Mouse (Mus musculus) A20 (cell line): Measurements from ENCODE around the gene Sstr4.

Experiments used
- DNase-seq: peaks from one replicate; pipeline ENCODE4 v3.0.0-alpha.2; 2011; ENCODE audit warnings: low read depth, low spot score

The Sstr4 gene

GRCm38 (mm10) chr2:148395131-148396051 is at the start of gene Sstr4:
Gene Sstr4 (plus strand): TSS chr2:148395344.
- DNase-seq = no peak

DNA sequence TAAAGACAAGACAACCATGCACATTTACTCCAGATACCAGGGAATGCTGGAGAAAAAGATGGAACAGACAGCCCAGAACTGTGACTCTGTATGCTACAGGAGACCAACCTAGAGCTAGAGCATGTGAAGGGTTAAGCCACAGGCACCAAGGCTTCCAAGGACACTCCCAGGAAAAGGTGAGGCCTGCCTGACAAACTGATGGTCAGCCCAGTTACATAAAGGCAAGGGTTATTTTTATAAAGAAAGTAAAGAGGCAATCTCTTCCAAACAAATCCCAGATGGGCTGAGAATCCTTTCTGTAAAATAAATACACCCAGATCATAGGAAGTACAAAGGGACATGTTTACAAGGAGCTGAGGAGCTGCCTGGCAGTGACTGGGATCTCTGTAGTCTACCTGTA is 49.8 kb upstream of the Sstr4 start:
- DNase-seq = no peak

GRCm38 (mm10) chr2:148346976-148347375 is 48.2 kb upstream of the Sstr4 start:
- DNase-seq = no peak

- DNase-seq = no peak
Observed at GRCm38 (mm10) chr2:148349509-148350307, 45.4 kb upstream of the Sstr4 start.

- DNase-seq = no peak
Observed at GRCm38 (mm10) chr2:148350460-148350859, 44.7 kb upstream of the Sstr4 start.

DNA sequence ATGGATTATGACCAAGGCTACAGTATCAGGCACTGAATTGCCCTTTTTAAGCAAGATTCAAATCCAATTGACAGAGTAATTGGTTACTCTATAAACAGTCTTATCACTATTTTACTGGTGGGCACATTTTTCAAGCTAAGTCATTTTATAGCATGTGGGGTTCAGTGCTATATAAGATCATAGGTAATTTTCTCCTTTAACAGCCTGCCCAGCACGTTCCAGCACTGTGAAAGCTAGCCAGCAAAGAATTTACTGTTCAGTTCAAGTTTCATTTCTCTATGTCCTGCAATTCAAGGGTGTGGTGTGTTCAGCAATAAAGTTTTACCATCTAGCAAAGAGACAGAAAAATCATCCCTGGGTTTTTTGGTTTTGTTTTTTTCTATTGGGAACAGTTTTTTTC is 42.5 kb upstream of the Sstr4 start:
- DNase-seq = no peak

DNA sequence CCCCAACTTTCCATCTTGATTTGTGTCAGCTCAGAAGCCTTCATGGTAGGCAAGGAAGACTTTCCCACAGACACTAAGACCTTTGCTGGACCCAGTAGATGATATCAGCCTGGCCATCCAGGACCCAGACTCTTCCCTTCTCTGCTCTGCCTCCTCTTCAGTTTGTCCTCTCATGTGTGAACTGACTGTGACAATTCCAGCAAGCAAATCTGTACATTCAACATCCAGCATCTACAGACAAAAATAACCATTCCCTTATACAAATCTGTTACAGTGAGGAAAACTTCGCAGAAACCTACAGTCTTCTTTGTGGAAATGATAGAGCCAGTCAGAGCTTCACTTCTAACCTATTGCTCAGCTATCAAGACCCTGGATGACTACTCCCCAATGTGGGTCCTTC is 38.0 kb upstream of the Sstr4 start:
- DNase-seq = no peak

DNA sequence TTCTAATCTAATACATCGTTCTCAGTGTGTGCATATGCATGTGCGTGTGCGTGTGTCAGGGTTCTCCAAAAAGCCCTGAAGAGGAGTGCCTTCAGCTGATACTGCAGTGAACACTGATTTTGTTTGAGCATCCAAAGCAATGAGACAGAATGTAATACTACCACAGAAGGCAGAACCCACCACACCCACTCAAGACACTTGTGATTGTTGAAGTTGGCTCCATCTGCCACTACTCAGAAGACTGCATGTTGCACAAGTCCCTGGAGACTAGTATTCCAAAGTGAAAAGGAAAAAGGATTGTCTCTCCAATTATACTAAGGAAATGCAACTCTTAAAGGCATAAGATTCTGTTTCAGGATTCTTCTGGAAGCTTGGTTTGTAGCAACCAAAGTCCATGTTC is 30.6 kb upstream of the Sstr4 start:
- DNase-seq = no peak

DNA sequence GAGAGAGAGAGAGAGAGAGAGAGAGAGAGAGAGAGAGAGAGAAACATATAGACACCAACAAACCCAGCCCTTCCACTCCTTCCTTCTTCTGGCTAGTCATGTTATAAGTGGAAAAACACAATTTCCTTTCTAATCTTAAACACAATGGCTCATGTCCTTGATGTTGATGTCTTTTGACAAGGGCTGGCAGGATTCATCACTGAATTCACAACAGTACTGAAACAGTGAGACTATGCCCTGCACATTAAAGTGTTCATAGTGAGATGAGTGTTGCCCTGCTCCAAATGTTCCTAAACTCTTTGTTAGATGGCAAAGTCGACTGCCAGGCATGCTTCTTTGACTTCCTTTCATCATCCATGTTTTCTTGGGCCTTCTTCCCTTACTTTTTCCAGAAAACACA is 29.9 kb upstream of the Sstr4 start:
- no peak for DNase-seq

DNA sequence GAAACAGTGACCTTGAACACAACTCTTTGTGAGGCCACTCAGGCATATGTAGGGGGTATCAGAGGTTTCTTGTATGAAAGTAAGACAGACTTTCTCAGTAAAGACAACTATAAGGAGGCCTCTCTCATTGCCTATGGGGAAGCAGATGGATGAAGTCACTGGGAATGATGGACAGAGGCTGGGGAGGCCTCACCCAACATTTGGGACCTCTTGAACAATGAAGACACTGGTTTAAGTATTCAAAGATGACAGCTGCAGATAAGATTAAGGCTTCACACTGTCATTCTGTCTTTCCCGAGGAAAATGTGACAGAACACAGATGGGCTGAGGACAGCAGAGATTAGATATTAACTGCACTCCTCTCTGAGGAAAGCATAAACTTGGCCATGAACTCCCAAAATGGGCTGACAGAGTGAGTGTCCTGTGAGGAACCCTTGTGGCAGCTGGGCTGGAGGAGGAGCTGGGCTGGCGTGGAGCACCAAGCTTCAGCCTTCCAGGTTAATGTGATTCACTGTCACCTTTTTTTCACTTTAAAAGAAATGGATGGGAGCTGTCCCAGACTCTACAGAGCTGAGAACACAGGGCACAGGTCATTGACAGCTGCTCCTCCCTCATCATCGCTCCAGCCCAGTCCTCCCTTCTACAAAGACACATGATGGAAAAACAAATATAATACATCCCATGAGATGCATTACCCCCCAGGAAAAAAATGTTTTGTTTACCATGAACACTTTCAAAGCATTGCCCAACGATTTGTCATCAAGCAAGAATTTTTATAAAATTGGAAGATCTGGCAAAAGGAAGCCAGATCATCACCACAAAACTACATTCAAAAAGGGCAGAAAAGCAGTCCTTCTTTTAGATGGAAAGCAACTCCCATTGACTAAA is 23.2 kb upstream of the Sstr4 start:
- no peak for DNase-seq

GRCm38 (mm10) chr2:148373602-148374071 is 21.5 kb upstream of the Sstr4 start:
- DNase-seq = no peak

DNA sequence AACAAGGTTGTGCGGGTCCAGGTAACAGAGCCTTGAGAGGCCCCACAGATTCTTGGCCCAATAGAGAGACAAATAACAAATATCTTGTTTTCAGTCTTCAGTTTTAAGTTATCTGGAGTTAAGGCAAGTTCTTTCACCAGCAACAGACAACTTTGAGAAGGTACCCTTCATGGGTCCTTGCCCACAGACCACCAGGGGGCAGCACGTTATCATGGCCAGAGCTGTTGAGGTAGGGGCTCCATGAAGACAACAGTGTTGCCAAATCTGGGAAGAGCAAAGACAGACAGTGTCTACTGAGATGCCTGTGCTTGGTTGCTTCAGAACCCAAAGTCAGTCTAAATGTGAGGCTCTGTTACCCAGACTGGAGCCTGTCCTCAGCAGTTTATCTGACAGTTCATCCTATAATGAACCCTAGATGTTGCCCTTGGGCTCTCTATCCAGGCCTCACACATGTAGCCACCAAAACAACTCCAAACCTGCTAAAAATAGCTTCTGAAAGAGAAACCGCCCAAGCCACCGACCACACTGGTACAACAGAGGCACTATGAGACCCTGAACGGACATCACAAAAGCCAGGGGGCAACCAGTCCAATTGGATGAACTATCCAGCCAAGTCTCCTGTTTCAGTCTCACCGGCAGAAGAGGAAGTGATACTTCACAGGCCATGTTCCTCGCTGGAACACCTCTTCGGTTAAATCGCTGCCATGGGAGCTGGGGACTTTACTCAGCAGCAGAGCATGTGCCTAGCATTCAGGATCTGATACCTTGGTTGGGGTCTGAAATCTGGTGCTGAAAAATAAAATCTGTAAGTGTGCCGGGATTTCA is 19.6 kb upstream of the Sstr4 start:
- no peak for DNase-seq

- DNase-seq = no peak
Observed at GRCm38 (mm10) chr2:148378817-148379342, 16.3 kb upstream of the Sstr4 start.

DNA sequence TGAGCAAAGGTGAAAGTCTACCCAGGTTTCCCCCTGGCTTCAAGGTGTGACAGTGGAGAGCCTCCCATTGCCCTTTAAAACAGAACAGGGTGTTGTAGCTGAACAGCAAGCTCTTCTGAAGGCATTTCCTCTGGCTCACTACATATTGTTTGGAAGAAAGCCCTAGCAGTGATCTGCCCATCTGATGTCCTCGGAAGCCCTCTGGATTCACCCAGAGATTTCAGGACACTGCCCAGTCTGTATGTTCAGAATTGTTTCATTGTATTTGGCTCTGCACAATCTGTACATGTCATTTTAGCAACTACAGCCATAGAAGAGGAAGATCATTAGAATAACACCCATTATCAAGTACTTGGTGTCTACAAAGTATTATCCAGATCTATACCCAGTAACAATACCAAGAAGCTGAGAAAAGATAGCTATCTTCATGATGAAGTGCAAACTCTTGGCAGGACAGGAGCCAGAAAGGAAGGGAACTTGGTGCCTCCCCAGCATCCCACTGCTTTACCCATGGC is 15.2 kb upstream of the Sstr4 start:
- no peak for DNase-seq

- no peak for DNase-seq
Observed at GRCm38 (mm10) chr2:148381076-148381475, 14.1 kb upstream of the Sstr4 start.

GRCm38 (mm10) chr2:148386476-148386875 is 8.7 kb upstream of the Sstr4 start:
- DNase-seq = no peak

GRCm38 (mm10) chr2:148386927-148387326 is 8.2 kb upstream of the Sstr4 start:
- DNase-seq = no peak

GRCm38 (mm10) chr2:148387652-148388581 is 7.2 kb upstream of the Sstr4 start:
- no peak for DNase-seq

DNA sequence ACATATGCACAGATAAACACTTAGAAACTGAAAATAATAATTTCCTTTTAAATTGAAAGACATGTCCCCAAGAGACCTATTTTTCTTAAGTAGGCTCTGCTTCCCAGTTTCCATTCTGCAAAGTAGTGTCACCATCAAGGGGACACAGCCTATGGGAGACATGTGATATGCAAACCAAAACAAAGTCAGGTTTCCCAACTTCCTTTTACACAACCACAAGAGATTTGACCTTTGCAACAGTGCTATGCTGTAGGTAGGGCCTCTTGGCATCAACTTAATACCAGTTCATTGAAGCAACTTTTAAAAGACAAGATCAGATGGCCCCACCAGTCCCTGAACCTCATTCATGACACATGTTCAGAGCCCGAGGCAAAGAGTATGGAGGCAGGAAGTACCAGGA is 2.0 kb upstream of the Sstr4 start:
- no peak for DNase-seq
